Mouse (Mus musculus): ENCODE results near the gene Smurf1. TPM values are rescaled to one million over a fixed set of nuclear protein-coding genes. Genes with fewer than 3 reads are reported as not detected.

Gene Smurf1
- total and polyA plus RNA-seq, 3 experiments: 3.1 to 7.2 (median 4.3) TPM

- Histone ChIP-seq H3K27me3 (replicated peaks) (no peaks in the 10 kb centered on the region), H3K4me2 (ENCODE audit: insufficient read depth, low read depth, poor library complexity, severe bottlenecking) (no peak overlapping the region), H3K9ac (ENCODE audit: insufficient read depth, low read depth) (no peak overlapping the region), H3K4me1 (ENCODE audit: control insufficient read depth in 1 of 2, insufficient read depth in 2 of 2) (peaks cover 0 to 15% of the 10 kb centered on the region in 2 experiments; a peak in 2 of 4 replicates), H3K79me2 (replicated peaks; ENCODE audit: control insufficient read depth, extremely low read depth, insufficient read depth, poor library complexity, severe bottlenecking) (no peaks in the 10 kb centered on the region), H3K4me3 (replicated peaks in 1 of 3; ENCODE audit: low read depth in 2 of 3, low read length in 2 of 3, poor library complexity in 1 of 3) (no peak overlapping the region), H3K27ac (ENCODE audit: insufficient read depth, low read depth) (no peak overlapping the region), H3K36me3 (replicated peaks in 1 of 2; ENCODE audit: control insufficient read depth in 1 of 2, insufficient read depth in 1 of 2, low read length in 1 of 2) (no peaks in the 10 kb centered on the region), H3K9me3 (replicated peaks; ENCODE audit: low read length) (no peaks in the 10 kb centered on the region)
- in situ Hi-C loops (cut with MboI; ENCODE audit: low pct_ligation_motif_present, low pct_unique_long_range_greater_than_20kb, low sequenced_read_pairs) (no loop called here), dilution Hi-C loops (cut with MboI; ENCODE audit: extremely low pct_ligation_motif_present, extremely low pct_unique_long_range_greater_than_20kb, low sequenced_read_pairs) (no loop called here)
- TF ChIP-seq MXI1 (IDR thresholded peaks at IDR 0.05; ENCODE audit: low read depth, low read length): no peak
- no peak for DNase-seq (ENCODE audit: extremely low read depth)
Measured at GRCm38 (mm10) chr5:144915828-144916227, 49.8 kb downstream of the Smurf1 start.

GRCm38 (mm10) chr5:144914433-144914906 lies 51.2 kb downstream of the Smurf1 start:
- peaks cover 0 to 9% of the 10 kb centered on the region in 2 experiments; a peak in 2 of 4 replicates for H3K4me1 ChIP-seq (ENCODE audit: control insufficient read depth in 1 of 2, insufficient read depth in 2 of 2)
- no peak for DNase-seq (ENCODE audit: extremely low read depth)
- no peak overlapping the region for H3K4me2 ChIP-seq (ENCODE audit: insufficient read depth, low read depth, poor library complexity, severe bottlenecking)
- H3K27ac ChIP-seq (ENCODE audit: insufficient read depth, low read depth): no peak overlapping the region
- H3K9ac ChIP-seq (ENCODE audit: insufficient read depth, low read depth): no peak overlapping the region
- H3K79me2 ChIP-seq (replicated peaks; ENCODE audit: control insufficient read depth, extremely low read depth, insufficient read depth, poor library complexity, severe bottlenecking): no peaks in the 10 kb centered on the region
- no peaks in the 10 kb centered on the region for H3K9me3 ChIP-seq (replicated peaks; ENCODE audit: low read length)
- no peak for TF ChIP-seq ZNF384 (IDR thresholded peaks at IDR 0.05; ENCODE audit: low read depth, low read length)
- in situ Hi-C loops (cut with MboI; ENCODE audit: low pct_ligation_motif_present, low pct_unique_long_range_greater_than_20kb, low sequenced_read_pairs) (no loop called here), dilution Hi-C loops (cut with MboI; ENCODE audit: extremely low pct_ligation_motif_present, extremely low pct_unique_long_range_greater_than_20kb, low sequenced_read_pairs) (no loop called here)
- no peaks in the 10 kb centered on the region for H3K27me3 ChIP-seq (replicated peaks)
- H3K36me3 ChIP-seq (replicated peaks in 1 of 2; ENCODE audit: control insufficient read depth in 1 of 2, insufficient read depth in 1 of 2, low read length in 1 of 2): no peaks in the 10 kb centered on the region
- H3K4me3 ChIP-seq (replicated peaks in 1 of 3; ENCODE audit: low read depth in 2 of 3, low read length in 2 of 3, poor library complexity in 1 of 3): no peak overlapping the region

DNA sequence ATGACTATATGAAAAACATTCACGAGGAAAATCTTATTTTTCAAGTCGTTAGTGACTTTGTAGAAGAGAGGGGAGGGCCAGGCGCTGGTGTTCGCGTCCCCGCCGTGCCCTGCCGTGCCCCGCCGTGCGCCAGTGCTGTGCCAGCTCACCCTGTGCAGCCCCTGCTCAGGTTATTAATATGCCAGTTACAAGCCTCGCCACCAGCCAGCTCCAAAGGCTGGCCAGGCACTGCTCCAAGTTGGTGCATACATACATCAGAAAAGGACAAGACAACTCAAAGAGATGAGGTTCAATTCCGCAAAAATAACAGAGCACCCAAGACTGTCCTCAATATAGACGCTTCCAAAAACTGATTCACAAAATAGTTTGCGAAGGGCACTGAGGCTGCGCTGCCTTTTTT lies 51.7 kb downstream of the Smurf1 start:
- Histone ChIP-seq H3K79me2 (replicated peaks; ENCODE audit: control insufficient read depth, extremely low read depth, insufficient read depth, poor library complexity, severe bottlenecking) (no peaks in the 10 kb centered on the region), H3K4me1 (ENCODE audit: control insufficient read depth in 1 of 2, insufficient read depth in 2 of 2) (peaks cover 0 to 9% of the 10 kb centered on the region in 2 experiments; a peak in 2 of 4 replicates), H3K36me3 (replicated peaks in 1 of 2; ENCODE audit: control insufficient read depth in 1 of 2, insufficient read depth in 1 of 2, low read length in 1 of 2) (no peaks in the 10 kb centered on the region), H3K4me2 (ENCODE audit: insufficient read depth, low read depth, poor library complexity, severe bottlenecking) (no peak overlapping the region), H3K9ac (ENCODE audit: insufficient read depth, low read depth) (no peak overlapping the region), H3K9me3 (replicated peaks; ENCODE audit: low read length) (no peaks in the 10 kb centered on the region), H3K27me3 (replicated peaks) (no peaks in the 10 kb centered on the region), H3K27ac (ENCODE audit: insufficient read depth, low read depth) (no peak overlapping the region), H3K4me3 (replicated peaks in 1 of 3; ENCODE audit: low read depth in 2 of 3, low read length in 2 of 3, poor library complexity in 1 of 3) (no peak overlapping the region)
- DNase-seq (ENCODE audit: extremely low read depth): no peak
- dilution Hi-C loops (cut with MboI; ENCODE audit: extremely low pct_ligation_motif_present, extremely low pct_unique_long_range_greater_than_20kb, low sequenced_read_pairs): no loop called here
- TF ChIP-seq UBTF (IDR thresholded peaks at IDR 0.05; ENCODE audit: low read depth, low read length): no peak
- no peak for TF ChIP-seq TCF12 (IDR thresholded peaks at IDR 0.05; ENCODE audit: low read depth, low read length)
- no peak for TF ChIP-seq E2F4 (IDR thresholded peaks at IDR 0.05; ENCODE audit: insufficient replicate concordance, low read depth, low read length)
- no peak for TF ChIP-seq USF2 (conservative IDR thresholded peaks at IDR 0.05; ENCODE audit: low read depth, low read length)
- TF ChIP-seq HCFC1 (IDR thresholded peaks at IDR 0.05; ENCODE audit: low read depth, low read length): no peak
- no peak for TF ChIP-seq SIN3A (IDR thresholded peaks at IDR 0.05; ENCODE audit: low read length)
- no peak for TF ChIP-seq MAX (IDR thresholded peaks at IDR 0.05; ENCODE audit: low read length)
- TF ChIP-seq ELF1 (IDR thresholded peaks at IDR 0.05; ENCODE audit: low read depth, low read length): no peak
- no peak for TF ChIP-seq POLR2A (IDR thresholded peaks at IDR 0.05; ENCODE audit: low read depth, low read length)
- in situ Hi-C loops (cut with MboI; ENCODE audit: low pct_ligation_motif_present, low pct_unique_long_range_greater_than_20kb, low sequenced_read_pairs): no loop called here

Data from CH12.LX (cell line).